Comparison of ENCODE assay signal across 8 mouse cellular contexts in genomic region chr7:105482426-105482825, GRCm38 (mm10). TPM values are rescaled to one million over a fixed set of nuclear protein-coding genes. Genes with fewer than 3 reads are reported as not detected.
A peak's percentile ranks its signal among the peaks of the same experiment; 100 is the strongest.
DNase-seq lines count a peak whose midpoint lies in the region; ATAC-seq and TF ChIP-seq lines count a peak whose summit lies in the region.

No protein-coding gene starts in this region.

- no peak overlapping the region for H3K27ac ChIP-seq in ES-E14 (ENCODE audit: insufficient read depth, low read depth, low read length, poor library complexity, severe bottlenecking)
- peak overlapping the region; percentile 90 for H3K27ac ChIP-seq in embryonic facial prominence, embryonic 14.5 days (replicated peaks; ENCODE audit: low read depth, low read length)
- peak overlapping the region; percentile 86 for H3K27ac ChIP-seq in heart, embryonic 13.5 days (replicated peaks)
- H3K27ac ChIP-seq in midbrain, embryonic 11.5 days (ENCODE audit: low read depth, low read length), result no peak overlapping the region

- no peaks in the 10 kb centered on the region for H3K9me3 ChIP-seq in ES-E14 (ENCODE audit: control insufficient read depth, insufficient read depth, low read depth, low read length)
- no peaks in the 10 kb centered on the region for H3K9me3 ChIP-seq in embryonic facial prominence, embryonic 14.5 days (ENCODE audit: control insufficient read depth, low read length)
- H3K9me3 ChIP-seq in heart, embryonic 13.5 days, result no peaks in the 10 kb centered on the region
- H3K9me3 ChIP-seq in midbrain, embryonic 11.5 days (ENCODE audit: control insufficient read depth, low read length), result no peaks in the 10 kb centered on the region

- peak overlapping the region; percentile 89 for H3K4me2 ChIP-seq in embryonic facial prominence, embryonic 14.5 days (ENCODE audit: low read depth, low read length)
- H3K4me2 ChIP-seq in heart, embryonic 13.5 days, result peak overlapping the region; percentile 88
- H3K4me2 ChIP-seq in midbrain, embryonic 11.5 days, result peak overlapping the region; percentile 74

- peak; percentile 76 for ATAC-seq in embryonic facial prominence, embryonic 14.5 days (ENCODE audit: low read depth)
- ATAC-seq in heart, embryonic 13.5 days (ENCODE audit: extremely low read depth, insufficient number of reproducible peaks, low FRiP score, low TSS enrichment), result 0 out of 2 replicates have a peak, but pooled peaks have one; percentile 10
- ATAC-seq in midbrain, embryonic 11.5 days (ENCODE audit: low FRiP score), result peak; percentile 39
- no peak for ATAC-seq in frontal cortex, adult (ENCODE audit: low TSS enrichment)

- H3K27me3 ChIP-seq in embryonic facial prominence, embryonic 14.5 days (replicated peaks; ENCODE audit: control insufficient read depth, insufficient read depth, low read length), result no peaks in the 10 kb centered on the region
- H3K27me3 ChIP-seq in heart, embryonic 13.5 days (replicated peaks), result no peaks in the 10 kb centered on the region
- H3K27me3 ChIP-seq in midbrain, embryonic 11.5 days (ENCODE audit: control insufficient read depth, insufficient read depth, low read length), result peaks cover 11% of the 10 kb centered on the region; the same call in 1 of the 2 replicates

- peak overlapping the region; percentile 40 for H3K9ac ChIP-seq in ES-E14 (ENCODE audit: insufficient read depth, low read depth, low read length, poor library complexity, severe bottlenecking)
- H3K9ac ChIP-seq in embryonic facial prominence, embryonic 14.5 days (ENCODE audit: low read depth, low read length), result peak overlapping the region; percentile 83
- peak overlapping the region; percentile 92 for H3K9ac ChIP-seq in heart, embryonic 13.5 days
- H3K9ac ChIP-seq in midbrain, embryonic 11.5 days (ENCODE audit: low read length), result peak overlapping the region; percentile 67

- no peaks in the 10 kb centered on the region for H3K36me3 ChIP-seq in ES-E14 (ENCODE audit: control insufficient read depth, insufficient read depth, low read length, poor library complexity, severe bottlenecking)
- no peaks in the 10 kb centered on the region for H3K36me3 ChIP-seq in embryonic facial prominence, embryonic 14.5 days (ENCODE audit: control insufficient read depth, insufficient read depth, low read length)
- 0 out of 2 replicates have a peak, but pooled peaks cover 4% of the 10 kb centered on the region for H3K36me3 ChIP-seq in heart, embryonic 13.5 days
- H3K36me3 ChIP-seq in midbrain, embryonic 11.5 days (ENCODE audit: control insufficient read depth, insufficient read depth, low read length), result no peaks in the 10 kb centered on the region

- peak; percentile 43 for DNase-seq in ES-E14 (ENCODE audit: low read depth, low spot score)
- peak; percentile 75 for DNase-seq in embryonic facial prominence, embryonic 14.5 days (ENCODE audit: low spot score)
- DNase-seq in kidney, postnatal 10 days, result peak; percentile 60
- peak; percentile 92 for DNase-seq in midbrain, embryonic 11.5 days (ENCODE audit: low spot score, missing footprints)
- no peak for DNase-seq in adrenal gland, adult 8-10 months
- no peak for DNase-seq in layer of hippocampus, postnatal 10 days (ENCODE audit: low spot score in 2 of 2)

- 39% methylated on average over 8 of the region's 8 CpGs for WGBS in embryonic facial prominence, embryonic 14.5 days
- 42% methylated on average over 8 of the region's 8 CpGs for WGBS in heart, embryonic 13.5 days
- 44% methylated on average over 8 of the region's 8 CpGs for WGBS in midbrain, embryonic 11.5 days

- H3K4me1 ChIP-seq in ES-E14 (ENCODE audit: control insufficient read depth in 2 of 2, insufficient read depth in 2 of 2, low read length in 2 of 2, poor library complexity in 1 of 2), result peaks cover 3 to 17% of the 10 kb centered on the region in 2 experiments
- H3K4me1 ChIP-seq in embryonic facial prominence, embryonic 14.5 days (ENCODE audit: control insufficient read depth, insufficient read depth, low read length), result peaks cover 21% of the 10 kb centered on the region
- peaks cover 35% of the 10 kb centered on the region for H3K4me1 ChIP-seq in heart, embryonic 13.5 days
- H3K4me1 ChIP-seq in midbrain, embryonic 11.5 days (ENCODE audit: control insufficient read depth, insufficient read depth, low read length), result peaks cover 9% of the 10 kb centered on the region

- in situ Hi-C loops in ES-E14 (cut with MboI; ENCODE audit: low sequenced_read_pairs in 2 of 2, unreplicated experiment in 2 of 2), result no loop called here

- H3K4me3 ChIP-seq in ES-E14 (ENCODE audit: insufficient read depth in 1 of 2, low read depth in 1 of 2, low read length in 2 of 2, poor library complexity in 1 of 2, severe bottlenecking in 1 of 2), result peak overlapping the region; percentile 54 to 56; a peak in 3 of 4 replicates
- H3K4me3 ChIP-seq in embryonic facial prominence, embryonic 14.5 days (ENCODE audit: low read depth, low read length), result peak overlapping the region; percentile 60
- H3K4me3 ChIP-seq in heart, embryonic 13.5 days, result peak overlapping the region; percentile 63
- H3K4me3 ChIP-seq in midbrain, embryonic 11.5 days (ENCODE audit: low read depth, low read length), result peak overlapping the region; percentile 36

TF ChIP-seq in ES-E14, 5 proteins besides CTCF, POLR2A, EP300 and RAD21:
- TF ChIP-seq CHD2 (IDR thresholded peaks at IDR 0.05; ENCODE audit: low read depth, low read length) (no peak), HCFC1 (IDR thresholded peaks at IDR 0.05; ENCODE audit: borderline replicate concordance, insufficient read depth, low read length) (no peak), MAFK (IDR thresholded peaks at IDR 0.05; ENCODE audit: insufficient read depth, low read depth, low read length) (no peak), ZC3H11A (IDR thresholded peaks at IDR 0.05; ENCODE audit: borderline replicate concordance, low read depth, low read length) (no peak), ZNF384 (IDR thresholded peaks at IDR 0.05; ENCODE audit: low read depth, low read length) (no peak)

RNA-seq across cellular contexts. Expression of gene Cavin3, which starts 0.3 kb away (rescaled TPM):
- 2.0 and 5.3 TPM in 2 replicates for total RNA-seq in ES-E14 (2012; rRNA removed)
- polyA plus RNA-seq in embryonic facial prominence, embryonic 14.5 days (2014; fragmentation: Nextera tagmentation; extraction: Ambion mirVana), result 120 and 137 TPM in 2 replicates
- polyA plus RNA-seq in heart, embryonic 13.5 days (2015; fragmentation: Nextera tagmentation; extraction: Ambion mirVana), result 74.7 and 80.5 TPM in 2 replicates
- polyA plus RNA-seq in midbrain, embryonic 11.5 days (2014; fragmentation: Nextera tagmentation; extraction: Ambion mirVana), result 24.2 and 24.9 TPM in 2 replicates
- total RNA-seq in adrenal gland, adult 8-10 months (2022), result 10 to 100 TPM; 59.4 to 66.5 (median 60.9) TPM
- 10 to 100 TPM; 13.7 to 13.8 TPM for total RNA-seq in layer of hippocampus, postnatal 10 days (2021)

RNA-seq across cellular contexts. Expression of gene Cckbr, which starts 56.9 kb away (rescaled TPM):
- 0.27 and 0.58 TPM in 2 replicates for total RNA-seq in ES-E14 (2012; rRNA removed)
- polyA plus RNA-seq in embryonic facial prominence, embryonic 14.5 days (2014; fragmentation: Nextera tagmentation; extraction: Ambion mirVana), result 0.10 and 0.22 TPM in 2 replicates
- 0.11 and 0.18 TPM in 2 replicates for polyA plus RNA-seq in heart, embryonic 13.5 days (2015; fragmentation: Nextera tagmentation; extraction: Ambion mirVana)
- polyA plus RNA-seq in midbrain, embryonic 11.5 days (2014; fragmentation: Nextera tagmentation; extraction: Ambion mirVana), result 0.14 and 0.28 TPM in 2 replicates
- total RNA-seq in adrenal gland, adult 8-10 months (2022), result under 1 TPM in 2 of 4 experiments, not detected in 2; 0.13 to 0.15 TPM
- 10 to 100 TPM; 13.2 to 14.5 TPM for total RNA-seq in layer of hippocampus, postnatal 10 days (2021)

Comparison
In these comparisons a context has a peak if more than half of its experiments do, and no peak if none do; other contexts are left out.
1. DNase-seq: peak in ES-E14 (single experiment), embryonic facial prominence, embryonic 14.5 days (single experiment), kidney, postnatal 10 days (single experiment) and midbrain, embryonic 11.5 days (single experiment); none in adrenal gland, adult 8-10 months (single experiment) and layer of hippocampus, postnatal 10 days (0 of 2).
2. H3K27ac ChIP-seq: peak in embryonic facial prominence, embryonic 14.5 days (single experiment) and heart, embryonic 13.5 days (single experiment); none in ES-E14 (single experiment) and midbrain, embryonic 11.5 days (single experiment).
3. H3K9ac ChIP-seq: peak in every context shown above with its lines; median percentile 92 in heart, embryonic 13.5 days; 83 in embryonic facial prominence, embryonic 14.5 days; 67 in midbrain, embryonic 11.5 days; 40 in ES-E14.
4. Peak in every context shown above with its lines, with median percentiles within 50 percentile points of each other: H3K4me3 ChIP-seq and H3K4me2 ChIP-seq.